Mouse (Mus musculus) myocyte (in vitro differentiated cells): ENCODE measurements around the gene Vmn1r101. TPM values are rescaled to one million over a fixed set of nuclear protein-coding genes. Genes with fewer than 3 reads are reported as not detected.
"Not testable (repeated sequence)": the region's sequence is repeated elsewhere in the genome, so short reads cannot be mapped to it uniquely, and the experiment has no call there.

Experiments
- H3K27me3 ChIP-seq: one replicate; pipeline ENCODE4 v1.6.1; 2011; ENCODE audit not compliant: control insufficient read depth, insufficient read depth, insufficient read length
- H3K36me3 ChIP-seq: one replicate; pipeline ENCODE4 v1.6.1; 2011; ENCODE audit not compliant: control insufficient read depth, insufficient read depth
- H3K4me2 ChIP-seq: one replicate; pipeline ENCODE4 v1.6.1; 2011; ENCODE audit warnings: low read depth, control low read depth
- H3K4me3 ChIP-seq: one replicate; pipeline ENCODE4 v1.5.1; 2011; ENCODE audit warnings: mild to moderate bottlenecking, control low read depth, moderate library complexity
- H3K79me2 ChIP-seq: one replicate; pipeline ENCODE4 v1.6.1; 2011; ENCODE audit not compliant: control insufficient read depth, insufficient read depth
- H3ac ChIP-seq: one replicate; pipeline ENCODE4 v1.6.1; 2011; ENCODE audit not compliant: control insufficient read depth, insufficient read length
- polyA plus RNA-seq: library from polyadenylated mRNA; unstranded; fragments of >200 nt; fragmentation: generic; extraction: Trizol; gene quantifications from one replicate; pipeline ENCODE4 v1.2.1, GENCODE M21; 2012; ENCODE audit warnings: missing spikeins

The Vmn1r101 gene
- not detected for polyA plus RNA-seq

GRCm38 (mm10) chr7:20442493-20442892 lies at the start of gene Vmn1r101:
Vmn1r101 (minus strand) TSS chr7:20442593.
- not testable (repeated sequence) for H3K27me3 ChIP-seq, H3ac ChIP-seq, H3K4me3 ChIP-seq, H3K79me2 ChIP-seq, H3K4me2 ChIP-seq, H3K36me3 ChIP-seq

- not testable (repeated sequence) for H3K36me3 ChIP-seq, H3K4me3 ChIP-seq, H3ac ChIP-seq, H3K27me3 ChIP-seq, H3K79me2 ChIP-seq, H3K4me2 ChIP-seq
Measured at GRCm38 (mm10) chr7:20474825-20475224, 32.4 kb upstream of the Vmn1r101 start, which contains the start of gene Gm10670. Gm10670 (minus strand) TSS chr7:20474925.

- not testable (repeated sequence) for H3ac ChIP-seq, H3K36me3 ChIP-seq, H3K27me3 ChIP-seq, H3K79me2 ChIP-seq, H3K4me3 ChIP-seq, H3K4me2 ChIP-seq
Measured at GRCm38 (mm10) chr7:20417642-20418041, 24.8 kb downstream of the Vmn1r101 start, which contains the start of gene Vmn1r100. Vmn1r100 (plus strand) TSS chr7:20417942.

Other genes with a start within 250 kb of the Vmn1r101 start
- gene Vmn1r95, start 248.9 kb downstream of the Vmn1r101 start, polyA plus RNA-seq, result not detected
- gene Gm6164, start 237.0 kb downstream of the Vmn1r101 start, polyA plus RNA-seq, result not detected
- not detected for gene Gm4498, start 208.8 kb downstream of the Vmn1r101 start, polyA plus RNA-seq
- gene Gm5890, start 179.8 kb downstream of the Vmn1r101 start, polyA plus RNA-seq, result not detected
- gene Gm4133, start 108.5 kb downstream of the Vmn1r101 start, polyA plus RNA-seq, result not detected
- gene Gm5728, start 67.2 kb downstream of the Vmn1r101 start, polyA plus RNA-seq, result not detected
- not detected for gene Vmn1r100, start 24.7 kb downstream of the Vmn1r101 start, polyA plus RNA-seq
- gene Gm10670, start 32.3 kb upstream of the Vmn1r101 start, polyA plus RNA-seq, result not detected
- not detected for gene Vmn1r103, start 67.9 kb upstream of the Vmn1r101 start, polyA plus RNA-seq
- not detected for gene Vmn1r104, start 91.2 kb upstream of the Vmn1r101 start, polyA plus RNA-seq
- gene Gm5726, start 103.2 kb upstream of the Vmn1r101 start, polyA plus RNA-seq, result not detected
- gene Gm4141, start 133.6 kb upstream of the Vmn1r101 start, polyA plus RNA-seq, result not detected
- gene Gm4513, start 156.4 kb upstream of the Vmn1r101 start, polyA plus RNA-seq, result not detected
- gene Vmn1r107, start 226.3 kb upstream of the Vmn1r101 start, polyA plus RNA-seq, result not detected